Mouse (Mus musculus): ENCODE measurements around the gene Prpf6. TPM values are rescaled to one million over a fixed set of nuclear protein-coding genes. Genes with fewer than 3 reads are reported as not detected.
A peak's percentile ranks its signal among the peaks of the same experiment; 100 is the strongest.

The Prpf6 gene
- polyA plus RNA-seq, 1 experiment from 2014 or later, result 74.5 TPM

DNA sequence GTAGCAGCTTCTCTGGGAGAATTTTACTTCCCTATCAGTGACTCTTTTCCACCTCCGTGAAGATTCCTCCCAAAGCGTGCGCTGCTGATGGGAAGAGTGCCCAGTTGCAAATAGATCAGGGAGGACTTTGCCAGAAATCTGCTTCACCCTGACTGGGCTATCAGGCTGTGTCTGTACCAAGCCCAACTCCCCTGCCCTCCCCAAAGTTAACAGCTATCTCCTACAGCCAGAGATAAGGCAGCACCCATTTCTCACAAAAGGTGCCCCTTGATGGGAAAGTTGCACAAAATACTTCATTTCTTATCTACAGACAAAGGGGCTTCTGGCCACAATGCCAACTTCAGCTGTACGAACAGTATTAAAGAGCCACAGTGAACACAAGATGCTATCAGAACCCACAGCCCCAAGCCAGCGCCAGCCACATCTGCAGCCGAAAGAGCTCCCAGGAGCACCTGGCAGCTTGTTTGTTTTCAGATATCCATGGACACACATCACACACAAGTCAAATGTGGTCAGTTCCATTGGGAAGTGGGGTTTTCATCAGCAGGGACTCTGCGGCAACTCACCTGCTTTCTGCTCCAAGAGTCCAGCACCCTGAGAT is 13.6 kb upstream of the Prpf6 start:
- H3K27me3 ChIP-seq (replicated peaks; ENCODE audit: control insufficient read depth, insufficient read depth, low read length), result no peaks in the 10 kb centered on the region
- no peak for ATAC-seq
- WGBS, result 78% methylated on average over 7 of the region's 7 CpGs

DNA sequence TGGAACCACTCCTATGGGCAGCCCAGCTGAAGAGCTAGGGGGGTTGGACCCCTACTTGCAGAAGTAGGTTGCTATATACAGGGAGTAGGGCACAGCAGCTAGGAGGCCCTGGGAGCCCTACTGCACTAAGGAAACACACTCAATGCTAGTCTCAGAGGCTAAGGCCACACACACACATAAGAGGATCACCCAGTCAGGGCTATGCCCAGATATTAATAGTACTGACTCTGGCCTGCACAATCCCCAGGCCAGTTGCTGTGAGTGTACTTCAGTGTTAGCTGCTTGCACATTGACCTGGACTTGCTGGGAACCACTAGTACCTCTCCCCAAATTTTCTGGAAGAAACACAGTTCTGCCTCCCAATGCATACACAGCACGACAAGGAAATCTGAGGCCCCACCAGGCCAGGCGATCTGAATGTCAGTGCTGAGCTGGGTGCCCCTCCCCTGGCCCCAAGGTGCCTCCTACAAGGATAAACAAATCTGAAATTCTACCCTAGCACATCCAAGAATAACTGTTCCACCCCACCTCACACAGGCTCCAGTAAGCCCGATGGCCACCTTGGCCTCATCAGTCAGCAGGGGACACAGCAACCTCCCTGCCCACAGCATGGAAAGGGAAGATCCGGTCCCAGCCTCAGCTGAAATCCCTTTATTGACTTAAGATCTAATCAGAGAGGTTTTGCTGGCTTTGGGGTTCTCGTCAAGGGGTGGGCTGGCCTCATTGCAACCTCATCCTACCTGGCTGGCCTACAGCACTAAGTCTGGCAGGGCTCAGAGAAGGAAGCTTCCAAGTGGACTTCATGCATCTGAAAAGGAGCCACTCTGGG is 12.7 kb upstream of the Prpf6 start:
- no peak overlapping the region for H3K9ac ChIP-seq (replicated peaks; ENCODE audit: low read depth, low read length)

More for the DNA sequence above, 13.6 kb upstream of the Prpf6 start:
- H3K4me2 ChIP-seq (ENCODE audit: low read length), result no peak overlapping the region
- no peak overlapping the region for H3K27ac ChIP-seq (ENCODE audit: low read length)
- H3K9ac ChIP-seq (replicated peaks; ENCODE audit: low read depth, low read length), result no peak overlapping the region
- no peaks in the 10 kb centered on the region for H3K9me3 ChIP-seq (ENCODE audit: control insufficient read depth, low read length)
- no peak overlapping the region for H3K4me3 ChIP-seq (replicated peaks; ENCODE audit: low read length)
- H3K36me3 ChIP-seq (ENCODE audit: control insufficient read depth, insufficient read depth), result no peaks in the 10 kb centered on the region
- peaks cover 16% of the 10 kb centered on the region for H3K4me1 ChIP-seq (replicated peaks; ENCODE audit: control insufficient read depth, insufficient read depth, low read length)

DNA sequence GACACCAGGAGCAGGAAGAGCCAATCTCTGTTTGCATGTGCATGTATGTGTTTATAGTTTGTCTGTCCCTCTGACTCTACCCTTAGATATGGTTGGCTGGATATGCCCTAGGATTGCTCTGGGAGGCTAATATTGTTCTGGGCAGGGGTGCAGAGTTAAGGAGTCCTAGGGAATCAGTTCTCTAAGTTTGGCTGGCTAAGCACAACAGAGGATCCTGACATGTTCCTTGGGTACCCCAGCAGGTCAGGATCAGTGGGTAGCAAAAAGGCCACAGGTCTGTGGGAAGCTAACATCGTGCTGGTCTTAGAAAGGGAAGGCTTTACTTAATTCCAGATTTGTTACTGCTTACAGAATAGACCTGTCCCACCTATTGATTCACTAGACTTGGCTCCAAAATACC is 12.0 kb upstream of the Prpf6 start:
- Histone ChIP-seq H3K36me3 (ENCODE audit: control insufficient read depth, insufficient read depth) (peaks cover 7% of the 10 kb centered on the region), H3K9me3 (ENCODE audit: control insufficient read depth, low read length) (no peaks in the 10 kb centered on the region), H3K4me3 (replicated peaks; ENCODE audit: low read length) (no peak overlapping the region), H3K9ac (replicated peaks; ENCODE audit: low read depth, low read length) (no peak overlapping the region), H3K27ac (ENCODE audit: low read length) (no peak overlapping the region), H3K4me1 (replicated peaks; ENCODE audit: control insufficient read depth, insufficient read depth, low read length) (peaks cover 16% of the 10 kb centered on the region), H3K4me2 (ENCODE audit: low read length) (no peak overlapping the region), H3K27me3 (replicated peaks; ENCODE audit: control insufficient read depth, insufficient read depth, low read length) (no peaks in the 10 kb centered on the region)
- 90% methylated on average over 1 of the region's 1 CpGs for WGBS
- ATAC-seq, result no peak

More for the DNA sequence above, 12.7 kb upstream of the Prpf6 start:
- ATAC-seq, result no peak
- Histone ChIP-seq H3K36me3 (ENCODE audit: control insufficient read depth, insufficient read depth) (peaks cover under 1% of the 10 kb centered on the region; the same call in 1 of the 2 replicates), H3K4me1 (replicated peaks; ENCODE audit: control insufficient read depth, insufficient read depth, low read length) (peaks cover 16% of the 10 kb centered on the region), H3K27me3 (replicated peaks; ENCODE audit: control insufficient read depth, insufficient read depth, low read length) (no peaks in the 10 kb centered on the region), H3K4me2 (ENCODE audit: low read length) (no peak overlapping the region), H3K4me3 (replicated peaks; ENCODE audit: low read length) (no peak overlapping the region), H3K27ac (ENCODE audit: low read length) (no peak overlapping the region), H3K9me3 (ENCODE audit: control insufficient read depth, low read length) (no peaks in the 10 kb centered on the region)
- WGBS, result 83% methylated on average over 5 of the region's 5 CpGs

DNA sequence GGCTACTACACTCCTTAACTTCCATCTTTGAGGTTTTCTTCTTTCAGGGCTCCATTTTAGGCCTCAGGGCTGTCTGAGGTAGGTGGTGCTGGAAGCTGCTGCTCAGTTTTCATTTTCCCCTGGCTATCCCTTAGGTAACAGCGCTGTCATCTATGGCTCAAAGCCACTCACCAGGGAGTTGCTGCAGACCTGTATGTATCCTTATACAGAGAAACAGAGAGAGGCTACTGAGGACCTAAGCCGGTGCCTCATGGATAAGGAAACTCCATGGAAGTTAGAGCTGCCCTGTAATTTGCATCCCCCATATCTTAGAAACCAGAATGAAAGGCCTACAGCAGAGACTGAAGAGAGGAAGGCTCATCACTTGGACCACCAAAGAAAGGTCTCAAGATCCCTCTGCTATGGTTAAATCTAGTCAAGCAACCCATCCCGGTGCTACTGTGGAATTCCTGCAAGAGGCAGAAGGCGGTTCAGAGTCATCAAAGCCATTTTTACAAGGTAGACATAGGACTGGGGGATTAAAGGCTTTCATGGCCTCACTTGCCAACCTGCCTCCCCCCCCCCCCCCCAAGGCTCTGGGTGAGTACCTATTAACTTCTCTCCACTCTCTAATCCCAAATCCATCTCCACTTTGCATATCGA is 11.4 kb upstream of the Prpf6 start:
- Histone ChIP-seq H3K27me3 (replicated peaks; ENCODE audit: control insufficient read depth, insufficient read depth, low read length) (no peaks in the 10 kb centered on the region), H3K4me2 (ENCODE audit: low read length) (peak overlapping the region; percentile 96), H3K4me1 (replicated peaks; ENCODE audit: control insufficient read depth, insufficient read depth, low read length) (peaks cover 16% of the 10 kb centered on the region), H3K27ac (ENCODE audit: low read length) (0 out of 2 replicates have a peak overlapping the region, but pooled peaks have one; percentile 61), H3K9ac (replicated peaks; ENCODE audit: low read depth, low read length) (peak overlapping the region; percentile 87), H3K36me3 (ENCODE audit: control insufficient read depth, insufficient read depth) (peaks cover 12% of the 10 kb centered on the region), H3K9me3 (ENCODE audit: control insufficient read depth, low read length) (no peaks in the 10 kb centered on the region), H3K4me3 (replicated peaks; ENCODE audit: low read length) (peak overlapping the region; percentile 78)
- no peak for ATAC-seq
- 82% methylated on average over 5 of the region's 5 CpGs for WGBS

DNA sequence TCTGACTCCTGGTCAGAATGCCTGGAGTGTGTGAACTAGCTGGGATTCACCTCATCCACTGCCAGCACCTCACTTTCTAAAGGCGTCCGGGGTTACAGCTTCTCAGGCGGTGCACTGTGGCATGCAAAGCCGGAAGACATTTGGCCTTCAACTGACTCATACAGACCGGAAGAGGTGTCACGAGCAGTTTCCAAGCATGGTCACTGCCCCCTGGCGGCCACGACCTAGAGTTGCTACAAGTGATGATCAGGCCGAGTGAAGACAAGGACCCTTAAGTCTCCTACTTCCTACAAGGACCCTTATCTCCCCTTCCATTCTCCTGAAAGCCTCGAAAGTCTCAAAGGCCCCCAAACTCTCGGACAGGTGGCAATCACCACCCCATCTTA is 10.7 kb upstream of the Prpf6 start:
- ATAC-seq, result peak; percentile 78
- WGBS, result 1% methylated on average over 11 of the region's 11 CpGs

DNA sequence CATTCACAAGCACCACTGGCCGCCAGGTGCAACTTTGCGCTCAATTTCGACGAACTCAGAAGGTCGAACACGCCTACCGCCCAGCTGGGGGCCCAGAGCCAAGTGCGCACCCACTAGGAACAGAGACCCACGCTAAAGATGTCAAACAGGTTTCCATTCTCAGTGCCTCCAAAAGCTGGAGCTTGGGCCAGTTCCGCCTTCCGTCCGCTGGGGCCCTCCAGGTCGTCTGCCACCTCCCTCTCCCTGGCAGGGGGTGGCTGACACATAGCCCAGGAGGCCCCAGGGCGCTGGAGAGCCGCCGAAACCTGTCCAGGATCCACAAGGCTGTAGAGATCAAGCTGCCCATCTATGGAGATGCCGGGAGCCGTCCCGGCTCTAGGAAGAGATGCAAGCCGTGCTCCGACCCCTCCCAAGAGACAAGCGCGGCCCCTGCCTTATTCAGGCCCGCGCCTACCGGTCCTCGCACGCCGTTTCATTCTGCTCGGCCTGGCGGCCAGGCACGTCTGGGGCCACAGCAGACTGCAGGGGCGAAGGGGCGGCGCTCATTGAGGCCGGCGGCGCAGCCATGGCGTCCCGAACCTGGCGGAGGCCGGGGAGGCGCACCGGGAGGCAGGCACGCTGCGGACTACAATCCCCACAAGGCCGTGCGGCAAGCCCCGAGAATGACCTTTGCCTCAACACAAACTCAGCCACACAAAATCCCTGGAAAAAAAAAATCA is 10.1 kb upstream of the Prpf6 start:
- Histone ChIP-seq H3K27me3 (replicated peaks; ENCODE audit: control insufficient read depth, insufficient read depth, low read length) (no peaks in the 10 kb centered on the region), H3K4me2 (ENCODE audit: low read length) (peak overlapping the region; percentile 96), H3K4me3 (replicated peaks; ENCODE audit: low read length) (peak overlapping the region; percentile 78), H3K9ac (replicated peaks; ENCODE audit: low read depth, low read length) (peak overlapping the region; percentile 87), H3K36me3 (ENCODE audit: control insufficient read depth, insufficient read depth) (peaks cover 25% of the 10 kb centered on the region), H3K27ac (ENCODE audit: low read length) (peak overlapping the region; percentile 90), H3K9me3 (ENCODE audit: control insufficient read depth, low read length) (no peaks in the 10 kb centered on the region), H3K4me1 (replicated peaks; ENCODE audit: control insufficient read depth, insufficient read depth, low read length) (peaks cover 16% of the 10 kb centered on the region)
- ATAC-seq, result peak; percentile 83
- under 1% methylated on average over 49 of the region's 49 CpGs for WGBS

More for the DNA sequence above, 10.7 kb upstream of the Prpf6 start:
- no peaks in the 10 kb centered on the region for H3K9me3 ChIP-seq (ENCODE audit: control insufficient read depth, low read length)
- H3K4me1 ChIP-seq (replicated peaks; ENCODE audit: control insufficient read depth, insufficient read depth, low read length), result peaks cover 16% of the 10 kb centered on the region
- no peaks in the 10 kb centered on the region for H3K27me3 ChIP-seq (replicated peaks; ENCODE audit: control insufficient read depth, insufficient read depth, low read length)
- H3K4me3 ChIP-seq (replicated peaks; ENCODE audit: low read length), result peak overlapping the region; percentile 78
- peak overlapping the region; percentile 96 for H3K4me2 ChIP-seq (ENCODE audit: low read length)
- peaks cover 20% of the 10 kb centered on the region for H3K36me3 ChIP-seq (ENCODE audit: control insufficient read depth, insufficient read depth)
- H3K27ac ChIP-seq (ENCODE audit: low read length), result peak overlapping the region; percentile 90
- peak overlapping the region; percentile 87 for H3K9ac ChIP-seq (replicated peaks; ENCODE audit: low read depth, low read length)

DNA sequence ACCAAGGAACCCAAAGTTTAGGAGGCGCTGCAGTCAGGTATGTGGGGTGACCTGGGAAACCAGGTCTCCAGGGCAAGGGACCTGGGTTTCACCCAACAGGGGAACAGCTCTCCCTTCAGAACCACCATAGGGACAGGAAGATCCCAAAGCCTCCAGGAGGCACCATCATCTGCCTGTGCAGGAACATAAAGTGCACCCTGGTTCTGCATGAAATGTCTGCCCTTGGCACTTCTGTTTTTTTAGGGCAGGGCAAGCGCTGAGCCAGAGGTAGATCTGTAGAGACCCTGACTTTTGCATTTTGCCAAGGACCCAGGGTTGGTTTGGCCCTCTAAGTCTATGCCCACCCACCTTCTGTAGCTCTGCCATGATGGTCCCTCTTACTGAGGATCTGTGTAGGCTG is 9.3 kb upstream of the Prpf6 start:
- Histone ChIP-seq H3K9ac (replicated peaks; ENCODE audit: low read depth, low read length) (no peak overlapping the region), H3K4me3 (replicated peaks; ENCODE audit: low read length) (no peak overlapping the region; the same call in 1 of the 2 replicates), H3K36me3 (ENCODE audit: control insufficient read depth, insufficient read depth) (peaks cover 25% of the 10 kb centered on the region), H3K27ac (ENCODE audit: low read length) (no peak overlapping the region), H3K4me2 (ENCODE audit: low read length) (peak overlapping the region; percentile 96; the same call in 1 of the 2 replicates), H3K4me1 (replicated peaks; ENCODE audit: control insufficient read depth, insufficient read depth, low read length) (peaks cover 16% of the 10 kb centered on the region), H3K27me3 (replicated peaks; ENCODE audit: control insufficient read depth, insufficient read depth, low read length) (no peaks in the 10 kb centered on the region), H3K9me3 (ENCODE audit: control insufficient read depth, low read length) (no peaks in the 10 kb centered on the region)
- 82% methylated on average over 2 of the region's 2 CpGs for WGBS
- 0 out of 2 replicates have a peak, but pooled peaks have one; percentile 1 for ATAC-seq

DNA sequence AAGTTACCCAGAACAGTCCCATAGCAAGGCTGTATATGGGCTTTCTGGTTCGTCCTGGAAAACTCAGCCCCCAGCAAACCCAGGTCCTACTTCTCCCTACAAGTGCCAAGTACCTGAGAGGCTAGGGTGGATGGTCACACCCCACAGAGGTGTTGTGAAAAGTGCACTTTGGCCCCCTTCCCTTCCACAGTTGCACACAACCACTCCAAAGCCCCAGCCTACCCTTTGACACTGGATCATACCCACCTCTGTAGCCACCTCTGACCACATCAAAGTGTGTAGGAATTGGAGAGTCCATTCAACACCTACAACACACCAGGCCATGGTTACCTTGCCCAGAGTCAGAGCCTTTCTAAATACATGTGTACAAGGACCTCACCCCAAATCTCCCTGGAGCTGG is 8.7 kb upstream of the Prpf6 start:
- 94% methylated on average over 1 of the region's 1 CpGs for WGBS
- peaks cover 14% of the 10 kb centered on the region for H3K4me1 ChIP-seq (replicated peaks; ENCODE audit: control insufficient read depth, insufficient read depth, low read length)
- no peak overlapping the region for H3K4me2 ChIP-seq (ENCODE audit: low read length)
- no peaks in the 10 kb centered on the region for H3K9me3 ChIP-seq (ENCODE audit: control insufficient read depth, low read length)
- peaks cover 29% of the 10 kb centered on the region for H3K36me3 ChIP-seq (ENCODE audit: control insufficient read depth, insufficient read depth)
- H3K27me3 ChIP-seq (replicated peaks; ENCODE audit: control insufficient read depth, insufficient read depth, low read length), result no peaks in the 10 kb centered on the region
- ATAC-seq, result no peak
- no peak overlapping the region for H3K4me3 ChIP-seq (replicated peaks; ENCODE audit: low read length)
- no peak overlapping the region for H3K9ac ChIP-seq (replicated peaks; ENCODE audit: low read depth, low read length)
- H3K27ac ChIP-seq (ENCODE audit: low read length), result no peak overlapping the region

Data from forebrain, embryonic 16.5 days (tissue).